Mouse (Mus musculus) hindbrain, embryonic 15.5 days (tissue): ENCODE measurements around the gene Abca15. TPM values are rescaled to one million over a fixed set of nuclear protein-coding genes. Genes with fewer than 3 reads are reported as not detected.

ENCODE experiments used
- polyA plus RNA-seq: library from polyadenylated mRNA; unstranded; fragments of >200 nt; fragmentation: Nextera tagmentation; extraction: Ambion mirVana; gene quantifications from 2 replicates; pipeline ENCODE4 v1.2.1, GENCODE M21; 2015

Abca15 gene
- polyA plus RNA-seq, 1 experiment from 2014 or later = not detected

Other genes with a start within 250 kb of the Abca15 start
- 0.03 TPM in 1 of 2 replicates, not detected in the other for gene Dnah3, start 233.4 kb upstream of the Abca15 start, polyA plus RNA-seq
- gene Tmem159, start 226.3 kb upstream of the Abca15 start, polyA plus RNA-seq = 14.0 and 16.2 TPM in 2 replicates
- not detected in 2 replicates for gene Zp2, start 183.4 kb upstream of the Abca15 start, polyA plus RNA-seq
- not detected in 2 replicates for gene Anks4b, start 154.8 kb upstream of the Abca15 start, polyA plus RNA-seq
- gene Crym, start 126.6 kb upstream of the Abca15 start, polyA plus RNA-seq = 10.3 and 13.1 TPM in 2 replicates
- gene Abca14, start 124.7 kb upstream of the Abca15 start, polyA plus RNA-seq = not detected in 2 replicates
- not detected in 2 replicates for gene Abca16, start 81.0 kb downstream of the Abca15 start, polyA plus RNA-seq